Mouse (Mus musculus): Measurements from ENCODE around the gene Lsm6.

Lsm6 gene

GRCm38 (mm10) chr8:78806006-78806405, 14.9 kb downstream of the Lsm6 start:
- DNase-seq = no peak

GRCm38 (mm10) chr8:78801201-78801600, 19.7 kb downstream of the Lsm6 start:
- peak in 1 of 2 experiments; percentile 14 for DNase-seq

- no peak for DNase-seq
Observed at GRCm38 (mm10) chr8:78798671-78799070, 22.3 kb downstream of the Lsm6 start.

GRCm38 (mm10) chr8:78797985-78798384, 23.0 kb downstream of the Lsm6 start:
- DNase-seq = no peak

- DNase-seq = no peak
Observed at GRCm38 (mm10) chr8:78793231-78793630, 27.7 kb downstream of the Lsm6 start.

- DNase-seq = no peak
Observed at GRCm38 (mm10) chr8:78776816-78777215, 44.1 kb downstream of the Lsm6 start.

GRCm38 (mm10) chr8:78771256-78771655, 49.7 kb downstream of the Lsm6 start:
- DNase-seq = no peak

GRCm38 (mm10) chr8:78770584-78770983, 50.4 kb downstream of the Lsm6 start:
- no peak for DNase-seq

GRCm38 (mm10) chr8:78765556-78765955, 55.4 kb downstream of the Lsm6 start:
- DNase-seq = no peak

GRCm38 (mm10) chr8:78764976-78765375, 56.0 kb downstream of the Lsm6 start:
- no peak for DNase-seq

- DNase-seq = no peak
Observed at GRCm38 (mm10) chr8:78759139-78759538, 61.8 kb downstream of the Lsm6 start.

GRCm38 (mm10) chr8:78754986-78755385, 66.0 kb downstream of the Lsm6 start:
- no peak for DNase-seq
